Mouse (Mus musculus): ENCODE data around the gene Hpse. TPM values are rescaled to one million over a fixed set of nuclear protein-coding genes. Genes with fewer than 3 reads are reported as not detected.

Gene Hpse
- total RNA-seq (2021): 1 to 10 TPM; 1.3 to 1.8 TPM

GRCm38 (mm10) chr5:100719235-100720088, at the start of gene Hpse:
Gene Hpse (minus strand): TSS chr5:100719716.
- peak in 1 of 2 experiments; percentile 7 for DNase-seq (ENCODE audit: low spot score in 2 of 2)
- intact Hi-C loops (cut with DNase I): no loop called here

- intact Hi-C loops (cut with DNase I): no loop called here
- peak in 1 of 2 experiments; percentile 32 for DNase-seq (ENCODE audit: low spot score in 2 of 2)
Measured at GRCm38 (mm10) chr5:100766026-100766425, 46.5 kb upstream of the Hpse start.

- no peak for DNase-seq (ENCODE audit: low spot score in 2 of 2)
- intact Hi-C loops (cut with DNase I): no loop called here
Measured at GRCm38 (mm10) chr5:100761736-100762135, 42.2 kb upstream of the Hpse start.

GRCm38 (mm10) chr5:100760049-100760663, 40.6 kb upstream of the Hpse start:
- intact Hi-C loops (cut with DNase I): no loop called here
- DNase-seq (ENCODE audit: low spot score in 2 of 2): no peak

- no peak for DNase-seq (ENCODE audit: low spot score in 2 of 2)
- intact Hi-C loops (cut with DNase I): no loop called here
Measured at GRCm38 (mm10) chr5:100758121-100758520, 38.6 kb upstream of the Hpse start.

- intact Hi-C loops (cut with DNase I): no loop called here
- no peak for DNase-seq (ENCODE audit: low spot score in 2 of 2)
Measured at GRCm38 (mm10) chr5:100753407-100753806, 33.9 kb upstream of the Hpse start.

- intact Hi-C loops (cut with DNase I): no loop called here
- no peak for DNase-seq (ENCODE audit: low spot score in 2 of 2)
Measured at GRCm38 (mm10) chr5:100751655-100752054, 32.1 kb upstream of the Hpse start.

- no peak for DNase-seq (ENCODE audit: low spot score in 2 of 2)
- intact Hi-C loops (cut with DNase I): no loop called here
Measured at GRCm38 (mm10) chr5:100750617-100751255, 31.2 kb upstream of the Hpse start.

GRCm38 (mm10) chr5:100738802-100739201, 19.3 kb upstream of the Hpse start:
- intact Hi-C loops (cut with DNase I): no loop called here
- no peak for DNase-seq (ENCODE audit: low spot score in 2 of 2)

- intact Hi-C loops (cut with DNase I): no loop called here
- no peak for DNase-seq (ENCODE audit: low spot score in 2 of 2)
Measured at GRCm38 (mm10) chr5:100736919-100737318, 17.4 kb upstream of the Hpse start.

- DNase-seq (ENCODE audit: low spot score in 2 of 2): no peak
- intact Hi-C loops (cut with DNase I): no loop called here
Measured at GRCm38 (mm10) chr5:100734535-100734934, 15.0 kb upstream of the Hpse start.

GRCm38 (mm10) chr5:100728757-100729156, 9.2 kb upstream of the Hpse start:
- DNase-seq (ENCODE audit: low spot score in 2 of 2): no peak
- intact Hi-C loops (cut with DNase I): no loop called here

- intact Hi-C loops (cut with DNase I): no loop called here
- no peak for DNase-seq (ENCODE audit: low spot score in 2 of 2)
Measured at GRCm38 (mm10) chr5:100726001-100726400, 6.5 kb upstream of the Hpse start.

- intact Hi-C loops (cut with DNase I): no loop called here
- no peak for DNase-seq (ENCODE audit: low spot score in 2 of 2)
Measured at GRCm38 (mm10) chr5:100716762-100717161, 2.8 kb downstream of the Hpse start.

- intact Hi-C loops (cut with DNase I): no loop called here
- no peak for DNase-seq (ENCODE audit: low spot score in 2 of 2)
Measured at GRCm38 (mm10) chr5:100711219-100711618, 8.3 kb downstream of the Hpse start.

- intact Hi-C loops (cut with DNase I): no loop called here
Measured at GRCm38 (mm10) chr5:100710012-100710411, 9.5 kb downstream of the Hpse start.

GRCm38 (mm10) chr5:100709035-100709434, 10.5 kb downstream of the Hpse start:
- intact Hi-C loops (cut with DNase I): no loop called here

More at GRCm38 (mm10) chr5:100710012-100710411, 9.5 kb downstream of the Hpse start:
- no peak for DNase-seq (ENCODE audit: low spot score in 2 of 2)

GRCm38 (mm10) chr5:100706675-100707074, 12.8 kb downstream of the Hpse start:
- no peak for DNase-seq (ENCODE audit: low spot score in 2 of 2)
- intact Hi-C loops (cut with DNase I): no loop called here

More at GRCm38 (mm10) chr5:100709035-100709434, 10.5 kb downstream of the Hpse start:
- DNase-seq (ENCODE audit: low spot score in 2 of 2): no peak

- DNase-seq (ENCODE audit: low spot score in 2 of 2): no peak
- intact Hi-C loops (cut with DNase I): no loop called here
Measured at GRCm38 (mm10) chr5:100704272-100704671, 15.2 kb downstream of the Hpse start.

- DNase-seq (ENCODE audit: low spot score in 2 of 2): no peak
- intact Hi-C loops (cut with DNase I): no loop called here
Measured at GRCm38 (mm10) chr5:100702325-100702724, 17.2 kb downstream of the Hpse start.

Data from left cerebral cortex, postnatal 36 days (tissue).